Mouse (Mus musculus) thymus, postnatal 36 days (tissue): ENCODE measurements at regions not wholly inside any gene's neighbourhood (a gene's known extent, or its start where the extent isn't known, plus 50 kb on each side); places are given as distances from the start of the nearest gene placed in this dataset.

Experiments used
- DNase-seq, 2 experiments: peaks; one replicate each; pipeline ENCODE4 v3.0.0; 2022; ENCODE audit warnings: mixed read lengths in 2 of 2

- DNase-seq: no peak
These were observed 125.7 kb upstream of the Cnr1 start for GRCm38 (mm10) chr4:33798654-33799053.

GRCm38 (mm10) chr4:33799110-33799509 lies 125.3 kb upstream of the Cnr1 start:
- no peak for DNase-seq

GRCm38 (mm10) chr4:33799831-33800230 lies 124.6 kb upstream of the Cnr1 start:
- no peak for DNase-seq

GRCm38 (mm10) chr4:33812338-33812737 lies 112.1 kb upstream of the Cnr1 start:
- DNase-seq: no peak

- no peak for DNase-seq
These were observed 100.5 kb upstream of the Cnr1 start for GRCm38 (mm10) chr4:33823850-33824249.

GRCm38 (mm10) chr4:33833134-33833533 lies 91.3 kb upstream of the Cnr1 start:
- no peak for DNase-seq

GRCm38 (mm10) chr4:33838436-33838835 lies 86.0 kb upstream of the Cnr1 start:
- no peak for DNase-seq

- no peak for DNase-seq
These were observed 84.3 kb upstream of the Cnr1 start for GRCm38 (mm10) chr4:33840119-33840518.

GRCm38 (mm10) chr4:33845611-33846395 lies 78.6 kb upstream of the Cnr1 start:
- DNase-seq: no peak

GRCm38 (mm10) chr4:33850249-33850648 lies 74.1 kb upstream of the Cnr1 start:
- no peak for DNase-seq

- no peak for DNase-seq
These were observed 72.1 kb upstream of the Cnr1 start for GRCm38 (mm10) chr4:33852294-33852693.

- DNase-seq: no peak
These were observed 69.3 kb upstream of the Cnr1 start for GRCm38 (mm10) chr4:33855112-33855511.

- DNase-seq: no peak
These were observed 57.3 kb upstream of the Cnr1 start for GRCm38 (mm10) chr4:33867126-33867525.

GRCm38 (mm10) chr4:33869317-33869716 lies 55.1 kb upstream of the Cnr1 start:
- no peak for DNase-seq
